Mouse (Mus musculus) heart, adult 8-10 months (tissue): ENCODE results near the gene Wnk4. TPM values are rescaled to one million over a fixed set of nuclear protein-coding genes. Genes with fewer than 3 reads are reported as not detected.

Source experiments
- DNase-seq: peaks from one replicate; pipeline ENCODE4 v3.0.0; 2022; ENCODE audit warnings: low spot score
- total RNA-seq, 4 experiments: library from RNA; stranded (reverse); gene quantifications; 2 replicates each; pipeline ENCODE4 v1.2.4; 2022

Wnk4 gene
- total RNA-seq, 4 experiments from 2014 or later, result 7.6 to 16.6 (median 14.2) TPM

- DNase-seq, result no peak
Observed at GRCm38 (mm10) chr11:101275309-101275708, 14.9 kb downstream of the Wnk4 start.

DNA sequence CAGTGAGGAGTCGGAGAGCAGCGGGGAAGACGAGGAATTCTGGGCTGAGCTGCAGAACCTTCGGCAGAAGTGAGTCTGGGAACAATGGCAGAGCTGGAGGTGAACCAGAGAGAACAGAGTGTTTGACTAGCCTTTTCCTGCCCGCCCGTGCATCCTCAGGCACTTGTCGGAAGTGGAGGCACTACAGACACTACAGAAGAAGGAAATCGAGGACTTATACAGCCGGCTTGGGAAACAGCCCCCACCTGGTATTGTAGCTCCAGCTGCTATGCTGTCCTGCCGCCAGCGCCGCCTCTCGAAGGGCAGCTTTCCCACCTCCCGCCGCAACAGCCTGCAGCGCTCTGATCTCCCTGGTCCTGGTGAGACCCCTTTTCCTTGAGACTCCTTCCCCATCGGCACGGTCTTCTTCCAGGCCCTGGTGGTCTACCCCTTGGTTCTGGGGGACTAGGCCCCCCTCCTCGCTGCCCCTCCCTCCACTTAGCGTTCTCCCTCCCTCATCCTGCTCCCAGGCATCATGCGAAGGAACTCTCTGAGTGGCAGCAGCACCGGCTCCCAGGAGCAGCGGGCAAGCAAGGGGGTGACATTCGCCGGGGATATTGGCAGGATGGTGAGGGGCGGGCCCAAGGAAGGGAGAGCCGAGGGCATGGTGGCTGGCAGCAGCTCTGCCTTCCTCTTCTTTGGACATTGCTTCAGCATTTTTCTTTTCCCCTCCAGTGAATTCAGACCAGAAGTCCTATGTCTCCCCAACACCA, 16.1 kb downstream of the Wnk4 start:
- DNase-seq, result no peak

- DNase-seq, result no peak
Observed at GRCm38 (mm10) chr11:101277381-101278222, 17.2 kb downstream of the Wnk4 start.

DNA sequence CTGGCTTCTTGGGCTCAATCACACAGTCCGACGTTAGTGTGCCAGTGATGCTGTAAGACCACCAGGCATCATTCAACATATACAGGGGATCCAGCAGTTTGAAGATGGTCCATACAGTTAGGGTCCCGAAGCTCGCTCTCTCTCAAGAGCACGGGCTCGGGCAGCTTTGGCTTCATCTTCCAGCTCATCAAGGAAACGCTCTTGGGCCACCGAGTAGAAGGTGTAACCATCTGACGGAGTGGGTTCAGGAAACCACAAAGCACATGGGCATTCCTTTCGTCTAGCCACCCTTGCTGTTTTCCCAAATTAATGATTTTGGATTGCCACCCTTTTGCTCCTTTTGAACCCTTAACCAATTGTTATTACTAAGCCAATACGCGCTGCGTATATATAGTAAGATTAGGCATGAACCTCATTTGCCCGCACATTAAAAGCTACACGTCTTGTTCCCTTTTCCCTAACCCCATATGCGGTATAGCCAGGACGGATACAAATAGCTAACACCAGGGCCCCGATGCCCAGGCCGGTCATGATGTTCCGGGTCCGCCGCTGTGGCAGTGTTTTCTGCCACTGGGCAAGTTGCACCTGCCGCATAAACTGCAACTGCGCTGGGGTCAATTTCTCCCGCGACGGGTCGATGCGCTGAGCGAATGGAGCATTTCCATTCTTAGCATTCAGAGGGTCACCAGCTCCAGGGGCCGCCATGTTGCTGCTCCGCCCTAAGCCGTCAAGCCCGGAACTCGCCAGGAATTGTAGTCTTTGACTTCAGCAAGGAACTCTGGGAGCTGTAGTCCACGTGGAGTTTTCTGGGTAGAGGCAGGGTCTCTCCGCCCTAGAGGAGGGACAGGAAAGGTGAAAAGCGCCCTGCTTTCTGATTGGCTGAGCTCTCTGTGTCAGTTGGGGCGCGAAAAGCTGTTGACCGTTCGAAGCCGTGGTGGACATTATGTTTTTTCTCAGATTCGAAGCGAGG, 18.1 kb downstream of the Wnk4 start, which contains the start of the genes Cntd1 and Coa3:
Gene Cntd1 (plus strand): TSS at position 790 of the 970 bp plus-strand sequence.
Gene Coa3 (minus strand): TSS at position 892 of the 970 bp plus-strand sequence.
- DNase-seq, result peak; percentile 89

DNA sequence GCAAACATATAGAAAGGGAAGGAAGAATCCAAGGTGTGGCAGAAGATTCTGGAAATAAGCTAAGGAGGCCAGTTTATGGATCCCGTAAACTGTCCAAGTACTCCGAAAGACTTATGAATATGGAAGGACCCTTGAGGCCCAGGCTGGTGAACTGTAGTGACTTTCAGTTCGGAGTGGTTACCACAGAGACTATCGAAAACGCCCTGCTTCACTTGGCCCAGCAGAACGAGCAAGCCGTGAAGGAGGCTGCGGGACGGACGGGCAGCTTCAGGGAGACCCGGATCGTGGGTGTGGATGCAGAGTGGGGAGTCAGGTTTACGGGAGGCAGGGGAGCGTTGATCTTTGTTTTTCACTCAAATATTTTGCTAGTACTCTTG, 18.8 kb downstream of the Wnk4 start:
- no peak for DNase-seq

DNA sequence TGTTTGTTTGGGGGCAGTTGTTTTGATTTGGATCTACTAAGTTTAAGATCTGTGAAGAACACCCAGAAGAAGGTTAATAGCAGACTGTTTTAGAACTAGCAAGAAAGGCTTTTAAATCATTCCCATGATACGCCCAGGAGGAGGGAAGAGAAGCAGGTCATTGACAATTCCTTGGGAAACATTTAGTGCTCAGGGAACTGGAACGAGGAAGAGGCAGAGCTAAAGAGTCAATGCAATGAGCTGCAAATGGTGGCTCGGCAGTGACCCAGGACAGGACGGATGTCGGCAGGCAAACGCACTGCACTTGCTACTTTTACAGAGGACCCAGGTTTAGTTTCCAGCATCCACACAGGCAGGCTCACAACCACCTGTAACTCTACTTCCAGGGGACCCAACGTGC, 20.5 kb downstream of the Wnk4 start:
- DNase-seq, result no peak

- no peak for DNase-seq
Observed at GRCm38 (mm10) chr11:101282896-101283295, 22.5 kb downstream of the Wnk4 start.

- DNase-seq, result no peak
Observed at GRCm38 (mm10) chr11:101283805-101284204, 23.4 kb downstream of the Wnk4 start.

- DNase-seq, result peak; percentile 36
Observed at GRCm38 (mm10) chr11:101287306-101287705, 26.9 kb downstream of the Wnk4 start.

GRCm38 (mm10) chr11:101291231-101291630, 30.9 kb downstream of the Wnk4 start:
- DNase-seq, result no peak

- DNase-seq, result no peak
Observed at GRCm38 (mm10) chr11:101295191-101295590, 34.8 kb downstream of the Wnk4 start.

DNA sequence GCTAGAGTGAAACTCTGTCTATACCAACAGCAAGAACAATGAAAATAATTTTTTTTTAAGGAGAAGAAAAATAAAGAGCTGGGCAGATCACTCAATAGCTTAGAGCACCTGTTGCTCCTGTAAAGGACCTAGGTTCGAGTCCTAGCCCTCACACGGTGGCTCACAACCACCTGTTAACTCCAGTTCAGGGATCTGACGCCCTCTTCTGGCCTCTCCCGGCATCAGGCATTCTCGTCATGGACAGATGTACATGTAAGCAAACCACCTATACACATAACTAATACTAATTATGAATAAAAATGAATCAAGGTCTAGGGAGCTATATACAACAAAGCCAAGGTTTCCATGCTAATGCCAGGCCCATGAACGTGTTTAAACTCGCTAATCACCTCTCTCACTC, 40.5 kb downstream of the Wnk4 start:
- no peak for DNase-seq

DNA sequence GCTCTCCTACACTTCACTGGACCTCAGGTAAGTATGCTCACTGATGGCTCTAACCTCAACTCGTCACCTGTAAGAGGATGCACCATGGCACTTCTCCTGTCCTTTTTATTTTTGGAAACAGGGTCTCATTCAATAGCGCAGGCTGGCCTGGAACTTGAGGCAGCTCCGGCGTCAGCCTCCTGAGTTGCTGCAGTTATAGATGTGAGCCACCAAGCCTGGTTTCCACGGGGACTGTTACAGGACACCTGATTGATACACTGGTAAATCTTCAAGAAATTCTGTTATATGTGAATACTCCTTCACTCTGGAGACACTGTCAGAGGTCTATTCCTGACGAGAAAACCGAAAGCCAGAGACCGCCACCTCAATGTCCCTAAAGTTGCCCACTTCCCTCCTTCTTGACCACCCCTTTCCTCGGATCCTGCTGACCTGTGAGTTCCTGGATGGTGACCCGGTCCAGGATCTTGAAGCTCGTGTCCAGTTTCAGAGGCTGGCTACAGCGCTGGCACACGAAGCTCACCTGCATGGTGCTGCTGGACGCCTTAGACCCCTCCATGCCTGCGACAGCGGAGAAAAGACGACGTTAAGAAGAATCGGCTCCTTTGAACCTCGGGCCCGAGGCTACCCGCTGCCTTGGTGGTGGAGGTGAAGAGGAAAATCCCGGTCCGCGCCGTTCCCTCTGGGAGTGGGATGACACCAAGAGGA, 41.1 kb downstream of the Wnk4 start:
- DNase-seq, result no peak

DNA sequence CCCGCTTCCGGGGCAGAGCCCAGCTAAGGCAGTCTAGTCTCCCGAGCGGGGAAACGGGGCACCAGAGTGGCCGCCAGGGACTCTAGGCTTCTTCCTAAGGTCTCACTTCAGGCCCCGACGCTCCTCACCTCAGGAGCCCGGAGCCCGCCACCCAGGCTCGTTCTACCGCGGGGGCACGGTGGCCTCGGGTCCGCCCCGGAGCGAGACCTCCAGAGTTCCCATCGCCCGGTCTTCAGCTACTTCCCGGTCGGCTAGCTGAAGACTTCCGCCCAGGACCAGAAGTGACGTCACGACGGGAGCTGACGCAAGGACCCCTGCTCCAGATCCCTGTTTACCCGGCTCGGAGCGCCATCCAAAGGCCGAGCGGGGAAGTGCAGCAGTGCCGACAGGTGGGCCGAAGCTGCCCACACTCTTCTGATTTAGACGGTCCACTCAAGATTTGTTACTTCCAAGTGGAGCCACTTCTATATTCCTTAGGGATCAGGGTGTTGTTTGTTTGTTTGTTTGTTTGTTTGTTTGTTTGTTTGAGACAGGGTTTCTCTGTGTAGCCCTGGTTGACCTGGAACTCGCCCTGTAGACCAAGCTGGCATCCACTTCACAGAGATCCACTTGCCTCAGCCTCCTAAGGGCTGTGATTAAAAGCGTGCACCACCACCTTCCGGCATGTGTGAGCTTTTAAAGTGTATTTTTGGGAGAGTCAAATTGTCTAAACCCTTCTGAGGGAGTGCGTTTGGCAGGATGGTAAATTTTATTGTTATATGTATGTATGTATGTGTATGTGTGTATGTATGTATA, 41.8 kb downstream of the Wnk4 start, which contains the start of gene Becn1:
Gene Becn1 (minus strand): TSS at position 283 of the 795 bp plus-strand sequence.
- DNase-seq, result peak; percentile 95

DNA sequence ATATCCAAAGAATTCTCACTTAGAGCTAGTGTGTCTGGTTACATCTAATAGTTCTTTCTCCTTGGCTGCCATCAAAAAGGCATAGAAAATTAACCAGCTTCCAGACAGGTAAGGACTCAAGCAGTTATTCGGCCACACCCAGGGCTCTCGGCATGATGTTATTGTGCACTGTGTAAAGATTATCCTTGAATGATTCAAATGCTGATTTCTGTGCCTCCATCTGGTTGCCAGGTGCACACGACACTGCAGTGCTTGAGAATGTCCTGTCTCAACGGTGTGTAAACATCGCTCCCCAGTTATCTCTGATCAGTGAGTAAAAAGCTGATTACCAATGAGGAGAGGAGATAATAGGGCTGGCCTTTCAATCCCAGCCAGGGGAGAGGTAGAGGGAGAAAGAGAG, 47.4 kb downstream of the Wnk4 start:
- DNase-seq, result no peak

DNA sequence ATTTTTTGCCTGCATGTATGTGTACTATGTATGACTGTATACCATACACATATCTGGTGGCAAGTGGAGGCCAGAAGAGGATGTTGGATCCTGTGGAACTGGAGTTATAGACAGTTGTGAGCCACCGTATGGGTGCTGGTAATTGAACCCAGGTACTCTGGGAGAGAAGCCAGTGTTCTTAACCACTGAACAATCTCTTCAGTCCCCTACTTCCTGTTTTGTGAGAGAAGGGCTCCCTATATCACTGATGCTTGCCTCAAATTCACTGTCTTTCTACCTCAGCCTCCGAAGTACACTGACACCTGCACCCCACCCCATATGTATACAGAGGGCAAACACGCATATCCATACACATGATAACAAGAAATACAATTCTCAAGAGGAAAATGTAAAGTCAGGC, 50.7 kb downstream of the Wnk4 start:
- DNase-seq, result no peak

GRCm38 (mm10) chr11:101312150-101312549, 51.8 kb downstream of the Wnk4 start:
- DNase-seq, result no peak

- no peak for DNase-seq
Observed at GRCm38 (mm10) chr11:101314567-101314966, 54.2 kb downstream of the Wnk4 start.

- no peak for DNase-seq
Observed at GRCm38 (mm10) chr11:101315082-101315650, 54.8 kb downstream of the Wnk4 start.
